In genomic region chr4:123594381-123594806, GRCm38 (mm10) we compare ENCODE assay signal across 9 mouse cellular contexts.
DNase-seq lines count a peak whose midpoint lies in the region; ATAC-seq and TF ChIP-seq lines count a peak whose summit lies in the region.
"Had no signal": no experiment of that assay in that cellular context is flagged by ENCODE, and none has a peak within 500 bp of the region (broad histone marks: within the 10 kb centered on the region; RNA-seq: fewer than 3 reads in every experiment).

No protein-coding gene starts in this region.

- WGBS in limb, embryonic 11.5 days: 76% methylated on average over 5 of the region's 5 CpGs
- WGBS in limb, embryonic 10.5 days: 79% methylated on average over 5 of the region's 5 CpGs
- WGBS in intestine, embryonic 16.5 days: 46% methylated on average over 5 of the region's 5 CpGs
- 14% methylated on average over 5 of the region's 5 CpGs for WGBS in olfactory bulb, adult 2 months
- 61% methylated on average over 5 of the region's 5 CpGs for WGBS in liver, embryonic 12.5 days (ENCODE audit: insufficient replicate concordance)

- TF ChIP-seq POLR2A in olfactory bulb, adult 2 months (IDR thresholded peaks at IDR 0.05; ENCODE audit: insufficient read depth, low read depth, low read length): no peak

- H3K4me1 ChIP-seq in limb, embryonic 11.5 days (ENCODE audit: control insufficient read depth, insufficient read depth, low read length): peaks cover 21% of the 10 kb centered on the region
- peaks cover 24% of the 10 kb centered on the region for H3K4me1 ChIP-seq in limb, embryonic 10.5 days
- H3K4me1 ChIP-seq in intestine, embryonic 16.5 days (ENCODE audit: control insufficient read depth, insufficient read depth, low read length): peaks cover 18% of the 10 kb centered on the region
- peaks cover 26% of the 10 kb centered on the region for H3K4me1 ChIP-seq in olfactory bulb, adult 2 months (ENCODE audit: control insufficient read depth, insufficient read depth, low read length)
- H3K4me1 ChIP-seq in liver, embryonic 12.5 days: peaks cover 29% of the 10 kb centered on the region

- no peak overlapping the region for H3K4me3 ChIP-seq in limb, embryonic 11.5 days (ENCODE audit: low read depth, low read length)
- H3K4me3 ChIP-seq in limb, embryonic 10.5 days: no peak overlapping the region
- no peak overlapping the region for H3K4me3 ChIP-seq in intestine, embryonic 16.5 days (ENCODE audit: low read length)
- H3K4me3 ChIP-seq in olfactory bulb, adult 2 months (ENCODE audit: insufficient read depth, low read depth, low read length): no peak overlapping the region
- H3K4me3 ChIP-seq in liver, embryonic 12.5 days: no peak overlapping the region

- TF ChIP-seq CTCF in olfactory bulb, adult 2 months (IDR thresholded peaks at IDR 0.05; ENCODE audit: insufficient read depth, low read depth, low read length): no peak

- ATAC-seq in limb, embryonic 11.5 days (ENCODE audit: insufficient number of reproducible peaks, low FRiP score, low TSS enrichment, low read depth): no peak
- ATAC-seq in intestine, embryonic 16.5 days: no peak
- ATAC-seq in liver, embryonic 12.5 days: no peak

- no peaks in the 10 kb centered on the region for H3K27me3 ChIP-seq in limb, embryonic 11.5 days (ENCODE audit: control insufficient read depth, insufficient read depth, low read length)
- no peaks in the 10 kb centered on the region for H3K27me3 ChIP-seq in limb, embryonic 10.5 days (ENCODE audit: low read depth, poor library complexity, severe bottlenecking)
- H3K27me3 ChIP-seq in intestine, embryonic 16.5 days (replicated peaks; ENCODE audit: control insufficient read depth, insufficient read depth, low read length): no peaks in the 10 kb centered on the region
- H3K27me3 ChIP-seq in liver, embryonic 12.5 days (replicated peaks): no peaks in the 10 kb centered on the region

- peak overlapping the region; percentile 30; the same call in 1 of the 2 replicates for H3K27ac ChIP-seq in limb, embryonic 11.5 days (replicated peaks; ENCODE audit: low read depth, low read length)
- H3K27ac ChIP-seq in limb, embryonic 10.5 days: no peak overlapping the region
- peak overlapping the region; percentile 75 for H3K27ac ChIP-seq in intestine, embryonic 16.5 days (ENCODE audit: low read length)
- peak overlapping the region; percentile 71 for H3K27ac ChIP-seq in olfactory bulb, adult 2 months (ENCODE audit: insufficient read depth, low read depth, low read length)
- no peak overlapping the region for H3K27ac ChIP-seq in liver, embryonic 12.5 days

- peak; percentile 46 for DNase-seq in embryo, embryonic 10.5 days (ENCODE audit: low spot score)
- no peak for DNase-seq in embryo, embryonic 9.5 days (ENCODE audit: extremely low spot score)
- no peak for DNase-seq in limb, embryonic 11.5 days (ENCODE audit: low spot score)
- DNase-seq in limb, embryonic 10.5 days (ENCODE audit: low spot score): no peak
- no peak for DNase-seq in urinary bladder, postnatal 10 days (ENCODE audit: low spot score)
- DNase-seq: cerebellum, postnatal 25 days had no signal

- H3K4me2 ChIP-seq in limb, embryonic 11.5 days (ENCODE audit: low read depth, severe bottlenecking): no peak overlapping the region; the same call in 1 of the 2 replicates
- H3K4me2 ChIP-seq in intestine, embryonic 16.5 days (ENCODE audit: low read depth, low read length): no peak overlapping the region; the same call in 1 of the 2 replicates
- H3K4me2 ChIP-seq in liver, embryonic 12.5 days: no peak overlapping the region

- H3K9ac ChIP-seq in limb, embryonic 11.5 days (ENCODE audit: low read length): no peak overlapping the region
- 0 out of 2 replicates have a peak overlapping the region, but pooled peaks have one; percentile 25 for H3K9ac ChIP-seq in intestine, embryonic 16.5 days (ENCODE audit: low read depth, low read length)
- H3K9ac ChIP-seq in liver, embryonic 12.5 days: no peak overlapping the region

- no peaks in the 10 kb centered on the region for H3K36me3 ChIP-seq in limb, embryonic 11.5 days (ENCODE audit: control insufficient read depth, insufficient read depth, low read length)
- H3K36me3 ChIP-seq in limb, embryonic 10.5 days: no peaks in the 10 kb centered on the region
- no peaks in the 10 kb centered on the region for H3K36me3 ChIP-seq in intestine, embryonic 16.5 days (ENCODE audit: control insufficient read depth, insufficient read depth, low read length)
- no peaks in the 10 kb centered on the region for H3K36me3 ChIP-seq in liver, embryonic 12.5 days

- no peaks in the 10 kb centered on the region for H3K9me3 ChIP-seq in limb, embryonic 11.5 days (ENCODE audit: control insufficient read depth, low read length)
- H3K9me3 ChIP-seq in limb, embryonic 10.5 days (replicated peaks): no peaks in the 10 kb centered on the region
- H3K9me3 ChIP-seq in intestine, embryonic 16.5 days (ENCODE audit: control insufficient read depth, low read length): no peaks in the 10 kb centered on the region
- H3K9me3 ChIP-seq in liver, embryonic 12.5 days (replicated peaks): no peaks in the 10 kb centered on the region

Comparison
In these comparisons a context has a peak if more than half of its experiments do, and no peak if none do; other contexts are left out.
1. H3K27ac ChIP-seq: peak in limb, embryonic 11.5 days (single experiment), intestine, embryonic 16.5 days (single experiment) and olfactory bulb, adult 2 months (single experiment); none in limb, embryonic 10.5 days (single experiment) and liver, embryonic 12.5 days (single experiment).